ENCODE assay signal across 8 mouse cellular contexts in genomic region chr4:141059616-141060425, GRCm38 (mm10). TPM values are rescaled to one million over a fixed set of nuclear protein-coding genes. Genes with fewer than 3 reads are reported as not detected.
DNase-seq lines count a peak whose midpoint lies in the region; ATAC-seq and TF ChIP-seq lines count a peak whose summit lies in the region.

No protein-coding gene starts in this region.

- H3K4me1 ChIP-seq in kidney, embryonic 15.5 days: peaks cover 29% of the 10 kb centered on the region
- H3K4me1 ChIP-seq in bone marrow, adult 2 months (ENCODE audit: control insufficient read depth, insufficient read depth, low read length): no peaks in the 10 kb centered on the region
- H3K4me1 ChIP-seq in forebrain, postnatal 0 days (ENCODE audit: insufficient read depth): 0 out of 2 replicates have a peak, but pooled peaks cover 5% of the 10 kb centered on the region

- peak overlapping the region; percentile 96 for H3K27ac ChIP-seq in kidney, embryonic 15.5 days
- peak overlapping the region; percentile 20; the same call in 1 of the 2 replicates for H3K27ac ChIP-seq in bone marrow, adult 2 months (ENCODE audit: control insufficient read depth, insufficient read depth, low read depth, low read length, poor library complexity)
- peak overlapping the region; percentile 96 for H3K27ac ChIP-seq in forebrain, postnatal 0 days (ENCODE audit: low read depth, low read length)

- H3K36me3 ChIP-seq in kidney, embryonic 15.5 days: peaks cover 30% of the 10 kb centered on the region
- no peaks in the 10 kb centered on the region for H3K36me3 ChIP-seq in forebrain, postnatal 0 days (ENCODE audit: insufficient read depth)

- no peak for TF ChIP-seq POLR2A in bone marrow, adult 2 months (IDR thresholded peaks at IDR 0.05; ENCODE audit: borderline replicate concordance, control insufficient read depth, low read depth, low read length)

- TF ChIP-seq CTCF in bone marrow, adult 2 months (IDR thresholded peaks at IDR 0.05; ENCODE audit: control insufficient read depth, insufficient read depth, low read length): no peak
- TF ChIP-seq CTCF in forebrain, postnatal 0 days (IDR thresholded peaks at IDR 0.05; ENCODE audit: low read depth): no peak

- H3K9ac ChIP-seq in kidney, embryonic 15.5 days: peak overlapping the region; percentile 72
- H3K9ac ChIP-seq in forebrain, postnatal 0 days: peak overlapping the region; percentile 83

- no peaks in the 10 kb centered on the region for H3K9me3 ChIP-seq in kidney, embryonic 15.5 days (replicated peaks)
- no peaks in the 10 kb centered on the region for H3K9me3 ChIP-seq in forebrain, postnatal 0 days (ENCODE audit: low read length)

- DNase-seq in kidney, postnatal 36 days: no peak
- DNase-seq in forebrain, postnatal 0 days: no peak
- peak; percentile 25 for DNase-seq in lung, postnatal 36 days
- DNase-seq in thymus, postnatal 0 days (ENCODE audit: low spot score): no peak
- no peak for DNase-seq in frontal cortex, postnatal 25 days (ENCODE audit: low spot score in 2 of 2)
- no peak for DNase-seq in gastrocnemius, postnatal 25 days

- H3K4me3 ChIP-seq in kidney, embryonic 15.5 days (replicated peaks): peak overlapping the region; percentile 72
- peak overlapping the region; percentile 77 for H3K4me3 ChIP-seq in bone marrow, adult 2 months (replicated peaks; ENCODE audit: control insufficient read depth, low read depth, low read length)
- H3K4me3 ChIP-seq in forebrain, postnatal 0 days (ENCODE audit: low read depth, low read length): peak overlapping the region; percentile 59

- WGBS in kidney, embryonic 15.5 days: 2% methylated on average over 32 of the region's 32 CpGs
- WGBS in bone marrow, adult 2 months: 8% methylated on average over 32 of the region's 32 CpGs
- 4% methylated on average over 32 of the region's 32 CpGs for WGBS in forebrain, postnatal 0 days

- H3K4me2 ChIP-seq in kidney, embryonic 15.5 days: peak overlapping the region; percentile 71
- H3K4me2 ChIP-seq in forebrain, postnatal 0 days (ENCODE audit: low read depth): peak overlapping the region; percentile 88

- ATAC-seq in kidney, embryonic 15.5 days (replicated peaks; ENCODE audit: low FRiP score): no peak
- no peak; the same call in 1 of the 2 replicates for ATAC-seq in forebrain, postnatal 0 days

- no peaks in the 10 kb centered on the region for H3K27me3 ChIP-seq in kidney, embryonic 15.5 days
- H3K27me3 ChIP-seq in forebrain, postnatal 0 days (ENCODE audit: insufficient read depth, low read length): no peaks in the 10 kb centered on the region

RNA-seq across cellular contexts. Expression of gene Crocc, which starts 0.5 kb away (rescaled TPM):
- 8.5 and 9.5 TPM in 2 replicates for polyA plus RNA-seq in kidney, embryonic 15.5 days (2015; fragmentation: Nextera tagmentation; extraction: Ambion mirVana)
- 4.6 and 9.6 TPM in 2 replicates for polyA plus RNA-seq in bone marrow, adult 2 months (2011; ENCODE audit: insufficient read depth, insufficient read length, low replicate concordance, missing spikeins)
- 29.9 and 43.0 TPM in 2 replicates for total RNA-seq in forebrain, postnatal 0 days (2014; rRNA removed)
- polyA plus RNA-seq in forebrain, postnatal 0 days (2015; fragmentation: Nextera tagmentation; extraction: Ambion mirVana): 3.5 and 3.8 TPM in 2 replicates
- 1.9 and 2.1 TPM in 2 replicates for polyA plus RNA-seq in thymus, postnatal 0 days (2015; fragmentation: Nextera tagmentation; extraction: Ambion mirVana)
- total RNA-seq in gastrocnemius, postnatal 25 days (2021): 1 to 10 TPM; 1.8 to 2.4 TPM

RNA-seq across cellular contexts. Expression of gene Necap2, which starts 18.3 kb away (rescaled TPM):
- 80.0 and 89.4 TPM in 2 replicates for polyA plus RNA-seq in kidney, embryonic 15.5 days (2015; fragmentation: Nextera tagmentation; extraction: Ambion mirVana)
- polyA plus RNA-seq in bone marrow, adult 2 months (2011; ENCODE audit: insufficient read depth, insufficient read length, low replicate concordance, missing spikeins): 69.2 and 91.5 TPM in 2 replicates
- 49.6 and 51.1 TPM in 2 replicates for total RNA-seq in forebrain, postnatal 0 days (2014; rRNA removed)
- 38.9 and 43.0 TPM in 2 replicates for polyA plus RNA-seq in forebrain, postnatal 0 days (2015; fragmentation: Nextera tagmentation; extraction: Ambion mirVana)
- 93.7 and 103 TPM in 2 replicates for polyA plus RNA-seq in thymus, postnatal 0 days (2015; fragmentation: Nextera tagmentation; extraction: Ambion mirVana)
- total RNA-seq in gastrocnemius, postnatal 25 days (2021): 10 to 100 TPM; 12.6 to 14.5 TPM

RNA-seq across cellular contexts. Expression of gene Spata21, which starts 28.3 kb away (rescaled TPM):
- polyA plus RNA-seq in kidney, embryonic 15.5 days (2015; fragmentation: Nextera tagmentation; extraction: Ambion mirVana): 0.50 and 0.64 TPM in 2 replicates
- polyA plus RNA-seq in bone marrow, adult 2 months (2011; ENCODE audit: insufficient read depth, insufficient read length, low replicate concordance, missing spikeins): not detected in 2 replicates
- total RNA-seq in forebrain, postnatal 0 days (2014; rRNA removed): 0.08 and 0.67 TPM in 2 replicates
- polyA plus RNA-seq in forebrain, postnatal 0 days (2015; fragmentation: Nextera tagmentation; extraction: Ambion mirVana): 0.31 and 0.68 TPM in 2 replicates
- polyA plus RNA-seq in thymus, postnatal 0 days (2015; fragmentation: Nextera tagmentation; extraction: Ambion mirVana): 0.15 and 0.17 TPM in 2 replicates
- total RNA-seq in gastrocnemius, postnatal 25 days (2021): not detected

RNA-seq across cellular contexts. Expression of gene Mfap2, which starts 49.6 kb away (rescaled TPM):
- 340 and 433 TPM in 2 replicates for polyA plus RNA-seq in kidney, embryonic 15.5 days (2015; fragmentation: Nextera tagmentation; extraction: Ambion mirVana)
- 1.9 and 4.0 TPM in 2 replicates for polyA plus RNA-seq in bone marrow, adult 2 months (2011; ENCODE audit: insufficient read depth, insufficient read length, low replicate concordance, missing spikeins)
- total RNA-seq in forebrain, postnatal 0 days (2014; rRNA removed): 22.2 and 25.1 TPM in 2 replicates
- 124 and 148 TPM in 2 replicates for polyA plus RNA-seq in forebrain, postnatal 0 days (2015; fragmentation: Nextera tagmentation; extraction: Ambion mirVana)
- 24.4 and 32.8 TPM in 2 replicates for polyA plus RNA-seq in thymus, postnatal 0 days (2015; fragmentation: Nextera tagmentation; extraction: Ambion mirVana)
- 10 to 100 TPM; 11.9 to 13.3 TPM for total RNA-seq in gastrocnemius, postnatal 25 days (2021)

Comparison
In these comparisons a context has a peak if more than half of its experiments do, and no peak if none do; other contexts are left out.
1. H3K27ac ChIP-seq: peak in every context shown above with its lines; median percentile 96 in kidney, embryonic 15.5 days; 96 in forebrain, postnatal 0 days; 20 in bone marrow, adult 2 months.